Mouse (Mus musculus) midbrain, embryonic 16.5 days (tissue): Measurements from ENCODE around the gene Ptgis. TPM values are rescaled to one million over a fixed set of nuclear protein-coding genes. Genes with fewer than 3 reads are reported as not detected.

Source experiments
- ATAC-seq: fragments of 200-750 bp; cut with Nextera tagmentation; 2 replicates; pipeline ENCODE4 v1.8.0; 2017; ENCODE audit warnings: moderate TSS enrichment
- H3K27ac ChIP-seq: fragments of 300-500 bp; sonication (generic); 2 replicates; pipeline ENCODE4 v1.5.1; 2014; ENCODE audit warnings: mild to moderate bottlenecking, low read length, mixed read lengths
- H3K27me3 ChIP-seq: fragments of 300-500 bp; sonication (generic); 2 replicates; pipeline ENCODE4 v1.6.1; 2014; ENCODE audit warnings: low read depth, low read length, mixed read lengths; ENCODE audit not compliant: control insufficient read depth, insufficient read depth
- H3K36me3 ChIP-seq: fragments of 300-500 bp; sonication (generic); 2 replicates; pipeline ENCODE4 v1.6.1; 2014; ENCODE audit warnings: mild to moderate bottlenecking, low read length, moderate library complexity, mixed read lengths; ENCODE audit not compliant: control insufficient read depth, insufficient read depth
- H3K4me1 ChIP-seq: fragments of 300-500 bp; sonication (generic); 2 replicates; pipeline ENCODE4 v1.6.1; 2014; ENCODE audit warnings: mild to moderate bottlenecking, low read length, mixed read lengths; ENCODE audit not compliant: control insufficient read depth, insufficient read depth
- H3K4me2 ChIP-seq: fragments of 300-500 bp; sonication (generic); 2 replicates; pipeline ENCODE4 v1.6.1; 2014; ENCODE audit warnings: mild to moderate bottlenecking, low read length, mixed read lengths
- H3K4me3 ChIP-seq: fragments of 300-500 bp; sonication (generic); 2 replicates; pipeline ENCODE4 v1.5.1; 2014; ENCODE audit warnings: low read depth, mild to moderate bottlenecking, low read length, moderate library complexity, mixed read lengths
- H3K9ac ChIP-seq: fragments of 300-500 bp; sonication (generic); 2 replicates; pipeline ENCODE4 v1.6.1; 2014; ENCODE audit warnings: low read depth, low read length, mixed read lengths
- H3K9me3 ChIP-seq: fragments of 300-500 bp; sonication (generic); replicated peaks from 2 replicates; pipeline ENCODE4 v1.6.1; 2014; ENCODE audit warnings: mild to moderate bottlenecking, low read length, mixed read lengths; ENCODE audit not compliant: control insufficient read depth, poor library complexity, severe bottlenecking
- WGBS: fragments of 180-500 bp; shearing (Covaris S2); extraction: QIAGEN DNeasy Blood & Tissue Kit; methylation state at CpG from one replicate; pipeline ENCODE4 v1.1.7; 2014; 5-methylcytosine and 5-hydroxymethylcytosine counted together
- polyA plus RNA-seq: library from polyadenylated mRNA; unstranded; fragments of >200 nt; fragmentation: Nextera tagmentation; extraction: Ambion mirVana; gene quantifications from 2 replicates; pipeline ENCODE4 v1.2.1, GENCODE M21; 2015

The Ptgis gene
- polyA plus RNA-seq, 1 experiment from 2014 or later: 3.4 TPM

DNA sequence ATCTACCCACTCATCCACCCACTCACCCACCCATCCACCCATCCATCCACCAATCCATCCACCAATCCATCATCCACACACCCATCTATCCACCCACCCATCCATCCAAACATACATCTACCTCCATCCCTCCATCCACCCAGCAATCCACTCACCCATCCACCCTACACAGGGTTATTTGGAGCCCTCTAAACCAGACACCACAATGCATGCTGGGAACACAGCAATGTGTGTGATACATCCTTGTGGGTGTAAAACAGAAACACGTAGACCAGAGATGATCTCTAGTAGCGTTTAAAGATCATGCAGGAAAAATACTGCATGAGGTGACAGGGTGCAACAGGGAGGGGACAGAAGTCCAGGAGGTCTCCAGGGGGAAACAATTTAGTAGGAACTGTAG, 55.0 kb downstream of the Ptgis start:
- H3K4me2 ChIP-seq: no peak overlapping the region
- no peak overlapping the region for H3K9ac ChIP-seq
- no peak for ATAC-seq
- no peak overlapping the region for H3K4me3 ChIP-seq
- H3K4me1 ChIP-seq: peaks cover 20% of the 10 kb centered on the region
- peaks cover 10% of the 10 kb centered on the region for H3K36me3 ChIP-seq
- no peak overlapping the region for H3K27ac ChIP-seq
- 82% methylated on average over 2 of the region's 2 CpGs for WGBS
- no peaks in the 10 kb centered on the region; the same call in 1 of the 2 replicates for H3K27me3 ChIP-seq
- no peaks in the 10 kb centered on the region; the same call in 1 of the 2 replicates for H3K9me3 ChIP-seq

DNA sequence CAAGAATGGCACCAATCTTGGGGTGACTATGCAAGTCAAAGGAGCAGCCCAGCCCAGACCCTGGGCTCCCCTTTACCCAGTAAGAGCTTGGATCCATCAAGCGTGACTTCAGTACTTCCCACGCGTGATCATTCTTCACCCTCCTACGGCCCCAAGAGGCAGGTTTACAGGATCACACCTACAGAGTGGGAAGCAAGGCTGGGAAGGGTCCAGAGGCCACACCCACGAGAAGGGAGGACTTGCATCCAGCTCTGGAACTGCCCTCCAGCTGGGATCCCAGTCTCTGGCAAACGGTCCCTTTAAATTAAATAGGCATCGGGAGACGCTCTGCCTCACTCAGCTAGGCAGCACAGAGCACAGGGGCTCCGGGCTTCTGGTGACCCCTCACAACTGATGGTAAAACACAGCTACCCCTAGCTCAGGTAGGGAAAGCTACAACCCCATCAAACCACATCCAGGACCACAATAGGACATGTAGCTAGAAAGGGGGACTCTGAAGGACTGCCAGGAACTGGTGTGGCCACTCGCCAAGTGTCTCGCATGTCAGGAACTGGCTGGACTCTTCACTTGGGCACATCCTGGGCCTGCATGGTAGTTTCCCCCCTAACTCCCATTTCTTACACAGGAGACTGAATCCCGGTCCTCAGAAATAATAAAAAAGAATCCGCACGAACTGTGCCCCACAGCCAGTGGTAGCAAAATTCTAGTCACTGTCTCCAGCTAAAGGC, 58.6 kb downstream of the Ptgis start:
- WGBS: 90% methylated on average over 14 of the region's 14 CpGs
- Histone ChIP-seq H3K9ac (no peak overlapping the region), H3K27ac (no peak overlapping the region), H3K4me2 (no peak overlapping the region), H3K4me1 (peaks cover 7% of the 10 kb centered on the region), H3K27me3 (no peaks in the 10 kb centered on the region), H3K9me3 (no peaks in the 10 kb centered on the region; the same call in 1 of the 2 replicates), H3K4me3 (no peak overlapping the region), H3K36me3 (peaks cover 10% of the 10 kb centered on the region; the same call in 1 of the 2 replicates)
- ATAC-seq: no peak

DNA sequence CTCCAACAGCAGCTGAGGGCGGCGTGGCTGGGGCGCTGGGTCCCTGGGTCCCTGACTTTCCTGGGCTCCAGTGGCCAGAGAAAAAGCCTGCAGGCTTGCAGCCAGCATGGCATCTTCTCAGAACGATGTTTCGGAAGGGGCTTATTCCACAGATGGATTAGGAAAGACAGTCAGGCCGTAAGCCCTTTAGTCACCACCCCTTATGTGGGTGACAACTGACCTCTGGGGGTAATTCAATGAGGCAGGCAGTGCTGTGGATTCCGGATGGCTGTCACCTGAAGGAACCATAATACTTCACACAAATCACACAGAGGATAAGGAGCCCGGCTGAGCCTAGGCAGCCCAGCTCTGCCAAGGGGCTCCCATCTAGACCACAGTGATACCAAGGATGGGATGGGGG, 59.3 kb downstream of the Ptgis start:
- no peak for ATAC-seq
- H3K4me2 ChIP-seq: no peak overlapping the region
- H3K9me3 ChIP-seq: no peaks in the 10 kb centered on the region; the same call in 1 of the 2 replicates
- peaks cover 2% of the 10 kb centered on the region; the same call in 1 of the 2 replicates for H3K4me1 ChIP-seq
- 73% methylated on average over 8 of the region's 8 CpGs for WGBS
- no peaks in the 10 kb centered on the region for H3K27me3 ChIP-seq
- no peak overlapping the region for H3K4me3 ChIP-seq
- H3K27ac ChIP-seq: no peak overlapping the region
- no peak overlapping the region for H3K9ac ChIP-seq
- H3K36me3 ChIP-seq: peaks cover 10% of the 10 kb centered on the region; the same call in 1 of the 2 replicates

DNA sequence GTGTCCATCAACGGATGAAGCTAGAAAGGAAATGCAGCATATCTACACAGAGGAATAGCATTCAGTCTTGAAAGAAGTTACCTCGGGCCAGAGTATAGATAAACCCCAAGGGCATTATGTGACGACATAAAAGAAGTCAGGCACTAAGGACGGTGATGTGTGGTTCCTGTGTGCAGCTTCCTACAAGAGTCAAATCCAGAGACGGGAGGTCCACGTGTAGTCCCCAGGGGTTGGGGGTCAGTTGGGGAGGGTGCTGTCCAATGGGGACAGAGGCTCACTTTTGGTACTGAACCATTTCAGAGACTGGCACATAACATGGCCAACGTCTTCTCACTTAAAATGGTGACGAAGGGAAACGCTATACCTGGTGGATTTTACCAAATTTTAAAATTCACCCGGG, 61.1 kb downstream of the Ptgis start:
- no peak for ATAC-seq
- Histone ChIP-seq H3K4me3 (no peak overlapping the region), H3K9ac (no peak overlapping the region), H3K27ac (no peak overlapping the region), H3K4me1 (0 out of 2 replicates have a peak, but pooled peaks cover 2% of the 10 kb centered on the region), H3K27me3 (no peaks in the 10 kb centered on the region), H3K9me3 (no peaks in the 10 kb centered on the region; the same call in 1 of the 2 replicates), H3K36me3 (peaks cover 10% of the 10 kb centered on the region; the same call in 1 of the 2 replicates), H3K4me2 (no peak overlapping the region)
- 87% methylated on average over 10 of the region's 10 CpGs for WGBS

DNA sequence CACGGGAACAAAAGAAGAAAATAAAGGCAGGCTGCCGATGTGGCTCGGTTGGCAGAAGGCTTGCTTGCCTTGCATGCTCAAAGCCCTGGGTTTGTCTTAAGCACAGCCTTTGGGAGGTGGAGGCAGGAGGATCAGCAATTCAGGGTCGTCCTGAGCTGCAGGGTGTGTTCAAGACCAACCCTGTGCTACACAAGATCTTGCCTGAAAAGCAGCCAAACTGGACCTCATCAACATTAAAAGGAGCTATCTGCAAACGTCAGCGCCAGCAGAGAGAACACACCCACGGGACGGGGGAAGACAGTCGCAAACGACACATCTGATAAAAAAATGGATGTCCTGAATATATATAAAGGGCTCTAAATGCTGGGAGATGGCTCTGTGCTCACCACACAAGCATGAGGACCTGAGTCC, 63.2 kb downstream of the Ptgis start:
- H3K9ac ChIP-seq: no peak overlapping the region
- no peak for ATAC-seq
- no peak overlapping the region for H3K4me2 ChIP-seq
- WGBS: 57% methylated on average over 10 of the region's 10 CpGs
- H3K4me1 ChIP-seq: no peaks in the 10 kb centered on the region
- no peak overlapping the region for H3K27ac ChIP-seq
- no peaks in the 10 kb centered on the region for H3K9me3 ChIP-seq
- H3K27me3 ChIP-seq: no peaks in the 10 kb centered on the region
- H3K36me3 ChIP-seq: peaks cover 4% of the 10 kb centered on the region
- H3K4me3 ChIP-seq: no peak overlapping the region

DNA sequence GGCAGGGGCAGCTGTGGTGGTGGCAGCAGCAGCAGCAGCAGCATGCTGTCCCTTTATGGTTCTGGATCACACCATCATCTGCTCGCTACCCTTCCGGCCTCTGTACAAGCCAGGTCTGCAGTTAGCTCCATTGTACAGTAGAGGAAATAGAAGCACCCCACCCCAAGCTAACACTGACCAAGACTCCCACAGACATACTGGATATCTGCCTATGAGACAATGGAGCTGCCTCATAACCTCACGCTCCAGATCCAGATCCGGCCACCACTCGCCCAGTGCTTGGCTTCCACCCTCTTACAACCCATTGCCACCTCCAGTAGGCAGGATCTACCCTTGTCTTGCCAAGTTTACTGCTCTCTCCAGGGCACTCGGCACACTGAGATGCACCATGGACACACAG, 65.1 kb downstream of the Ptgis start:
- no peak overlapping the region for H3K9ac ChIP-seq
- H3K36me3 ChIP-seq: peaks cover 4% of the 10 kb centered on the region
- H3K9me3 ChIP-seq: no peaks in the 10 kb centered on the region
- 94% methylated on average over 6 of the region's 6 CpGs for WGBS
- no peak overlapping the region for H3K27ac ChIP-seq
- H3K27me3 ChIP-seq: no peaks in the 10 kb centered on the region
- H3K4me1 ChIP-seq: no peaks in the 10 kb centered on the region
- no peak overlapping the region for H3K4me3 ChIP-seq
- ATAC-seq: no peak
- no peak overlapping the region for H3K4me2 ChIP-seq

DNA sequence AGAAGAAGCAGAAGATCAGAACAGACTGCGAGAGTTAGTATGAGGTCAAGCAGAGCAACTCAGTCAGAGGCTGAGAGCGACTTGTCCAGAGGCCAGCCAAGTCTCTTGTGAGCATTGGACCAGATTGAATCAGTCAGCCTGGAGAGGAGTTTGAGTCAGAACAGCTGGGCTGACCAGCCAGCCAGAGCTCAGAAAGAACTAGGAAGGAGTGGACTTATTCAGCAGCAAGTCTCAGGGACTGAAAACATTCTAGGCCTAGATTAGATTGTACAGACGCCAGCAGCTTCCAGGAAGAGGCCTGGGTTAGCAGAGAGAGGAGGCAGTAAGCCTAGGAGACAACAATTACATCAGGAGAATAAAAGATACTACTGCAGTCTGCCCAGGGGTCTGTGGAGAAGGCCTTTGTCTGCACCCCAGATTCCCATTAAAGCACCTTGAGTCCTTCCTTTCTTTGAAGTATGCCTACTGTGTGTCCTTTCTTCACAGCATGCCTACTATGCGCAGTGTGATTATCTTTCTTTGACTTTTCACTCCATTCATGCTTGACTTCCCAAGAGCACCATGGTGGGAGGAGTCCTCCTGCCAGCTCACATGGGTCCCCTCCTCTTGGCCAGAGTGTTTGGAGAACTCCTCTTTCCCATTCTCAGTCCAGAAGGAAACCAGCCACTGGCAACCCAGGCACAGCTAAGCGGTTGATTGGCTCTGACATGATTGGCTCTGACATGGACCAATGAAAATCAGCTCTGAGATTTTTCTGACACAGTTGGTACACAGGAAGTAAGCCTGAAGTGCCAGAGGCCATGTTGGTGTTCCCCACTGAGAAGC, 67.1 kb downstream of the Ptgis start:
- no peaks in the 10 kb centered on the region for H3K27me3 ChIP-seq
- H3K36me3 ChIP-seq: peaks cover 4% of the 10 kb centered on the region
- H3K9ac ChIP-seq: no peak overlapping the region
- no peaks in the 10 kb centered on the region for H3K9me3 ChIP-seq
- H3K4me2 ChIP-seq: no peak overlapping the region
- H3K4me3 ChIP-seq: no peak overlapping the region
- WGBS: 70% methylated on average over 5 of the region's 5 CpGs
- no peaks in the 10 kb centered on the region for H3K4me1 ChIP-seq
- no peak overlapping the region for H3K27ac ChIP-seq
- no peak for ATAC-seq

DNA sequence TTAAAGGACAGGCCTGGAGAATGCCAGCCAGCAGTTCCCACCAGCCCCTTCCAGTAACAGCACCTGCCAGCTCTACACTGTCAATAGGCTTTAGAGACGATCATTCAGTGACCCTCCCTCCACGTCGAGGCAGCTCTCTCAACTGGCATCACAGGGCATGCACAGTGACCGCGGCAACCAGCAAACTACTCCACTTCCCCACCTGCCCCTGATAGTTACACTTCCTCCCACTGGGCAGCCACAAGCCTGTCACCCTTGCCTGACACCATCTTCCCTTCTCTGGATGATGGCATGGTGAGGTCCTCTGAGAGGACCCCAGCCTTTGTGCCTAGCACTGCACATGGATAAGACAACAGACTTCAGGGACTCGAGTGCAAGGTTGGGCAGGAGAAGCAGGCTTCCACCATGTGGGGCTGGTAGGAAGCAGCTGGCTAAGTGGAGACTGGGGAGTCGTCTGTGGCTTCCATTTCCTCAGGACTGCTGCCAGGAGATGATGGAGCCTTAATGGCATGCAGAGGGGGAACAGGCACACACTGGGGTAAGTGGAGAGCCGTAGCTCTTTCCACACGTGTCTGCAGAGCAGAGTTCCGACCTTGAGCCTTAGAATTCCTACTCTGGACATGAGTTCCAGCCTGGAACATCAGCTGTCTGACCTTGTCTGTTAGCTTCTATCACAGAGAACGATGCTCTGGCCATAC, 72.7 kb downstream of the Ptgis start:
- no peak for ATAC-seq
- H3K9ac ChIP-seq: no peak overlapping the region
- no peak overlapping the region for H3K27ac ChIP-seq
- no peak overlapping the region for H3K4me3 ChIP-seq
- 65% methylated on average over 11 of the region's 11 CpGs for WGBS
- no peaks in the 10 kb centered on the region; the same call in 1 of the 2 replicates for H3K36me3 ChIP-seq
- H3K4me2 ChIP-seq: no peak overlapping the region
- H3K9me3 ChIP-seq: no peaks in the 10 kb centered on the region
- H3K4me1 ChIP-seq: no peaks in the 10 kb centered on the region
- no peaks in the 10 kb centered on the region for H3K27me3 ChIP-seq
